ENCODE assay signal across 8 mouse cellular contexts in genomic region chr8:9977016-9977415, GRCm38 (mm10). TPM values are rescaled to one million over a fixed set of nuclear protein-coding genes. Genes with fewer than 3 reads are reported as not detected.
DNase-seq lines count a peak whose midpoint lies in the region; ATAC-seq and TF ChIP-seq lines count a peak whose summit lies in the region.

No protein-coding gene starts in this region.

- no peaks in the 10 kb centered on the region for H3K27me3 ChIP-seq in hindbrain, embryonic 11.5 days (ENCODE audit: control insufficient read depth, insufficient read depth, low read length)
- H3K27me3 ChIP-seq in liver, embryonic 11.5 days (replicated peaks; ENCODE audit: control insufficient read depth, insufficient read depth, low read length): no peaks in the 10 kb centered on the region
- H3K27me3 ChIP-seq in testis, adult 2 months (ENCODE audit: control insufficient read depth, insufficient read depth, low read length): no peaks in the 10 kb centered on the region

- H3K9me3 ChIP-seq in hindbrain, embryonic 11.5 days (ENCODE audit: control insufficient read depth, low read length): no peaks in the 10 kb centered on the region
- H3K9me3 ChIP-seq in liver, embryonic 11.5 days (ENCODE audit: control insufficient read depth, low read length): no peaks in the 10 kb centered on the region

- peak; percentile 8 to 21 for DNase-seq in cerebellum, adult 18-20 months
- DNase-seq in cerebellum, postnatal 4 days (ENCODE audit: low spot score in 2 of 2): no peak
- DNase-seq in 3134 (ENCODE audit: extremely low read depth, insufficient read length, low spot score): peak; percentile 6
- DNase-seq in cerebellum, postnatal 25 days: peak; percentile 11 to 19
- DNase-seq in hindbrain, embryonic 11.5 days (ENCODE audit: low spot score): peak; percentile 19
- no peak for DNase-seq in liver, embryonic 11.5 days (ENCODE audit: low spot score)
- no peak for DNase-seq in ovary, postnatal 10 days (ENCODE audit: low spot score)

- ATAC-seq in hindbrain, embryonic 11.5 days (ENCODE audit: low FRiP score): 0 out of 2 replicates have a peak, but pooled peaks have one; percentile 13
- ATAC-seq in liver, embryonic 11.5 days (replicated peaks; ENCODE audit: low FRiP score): no peak

- H3K4me1 ChIP-seq in hindbrain, embryonic 11.5 days (replicated peaks; ENCODE audit: control insufficient read depth, insufficient read depth, low read length): no peaks in the 10 kb centered on the region; the same call in 1 of the 2 replicates
- H3K4me1 ChIP-seq in liver, embryonic 11.5 days (replicated peaks; ENCODE audit: control insufficient read depth, insufficient read depth, low read length): peaks cover 16% of the 10 kb centered on the region
- peaks cover 9% of the 10 kb centered on the region for H3K4me1 ChIP-seq in testis, adult 2 months (ENCODE audit: control insufficient read depth, insufficient read depth, low read length)

- no peak for TF ChIP-seq POLR2A in testis, adult 2 months (IDR thresholded peaks at IDR 0.05; ENCODE audit: control insufficient read depth, low read depth, low read length)

- no peak for TF ChIP-seq CTCF in testis, adult 2 months (IDR thresholded peaks at IDR 0.05; ENCODE audit: control insufficient read depth, insufficient read depth, insufficient replicate concordance, low read depth, low read length)

- H3K27ac ChIP-seq in hindbrain, embryonic 11.5 days (ENCODE audit: low read depth, low read length): no peak overlapping the region
- H3K27ac ChIP-seq in liver, embryonic 11.5 days (ENCODE audit: low read depth, low read length): peak overlapping the region; percentile 64
- peak overlapping the region; percentile 87 for H3K27ac ChIP-seq in testis, adult 2 months (ENCODE audit: control insufficient read depth, insufficient read depth, low read depth, low read length)

- peak overlapping the region; percentile 31 for H3K4me2 ChIP-seq in hindbrain, embryonic 11.5 days (replicated peaks; ENCODE audit: low read depth, low read length)
- H3K4me2 ChIP-seq in liver, embryonic 11.5 days: peak overlapping the region; percentile 92

- peak overlapping the region; percentile 88 for H3K4me3 ChIP-seq in hindbrain, embryonic 11.5 days (ENCODE audit: low read depth, low read length)
- H3K4me3 ChIP-seq in liver, embryonic 11.5 days (ENCODE audit: low read depth, low read length): peak overlapping the region; percentile 87
- peak overlapping the region; percentile 98 for H3K4me3 ChIP-seq in testis, adult 2 months (ENCODE audit: control insufficient read depth, low read depth, low read length)

- H3K36me3 ChIP-seq in hindbrain, embryonic 11.5 days (ENCODE audit: control insufficient read depth, insufficient read depth, low read length): no peaks in the 10 kb centered on the region; the same call in 1 of the 2 replicates
- H3K36me3 ChIP-seq in liver, embryonic 11.5 days (ENCODE audit: control insufficient read depth, insufficient read depth, low read length): 0 out of 2 replicates have a peak, but pooled peaks cover 3% of the 10 kb centered on the region
- H3K36me3 ChIP-seq in testis, adult 2 months (ENCODE audit: control insufficient read depth, insufficient read depth, low read length): peaks cover 2% of the 10 kb centered on the region; the same call in 1 of the 2 replicates

- WGBS in hindbrain, embryonic 11.5 days: 49% methylated on average over 15 of the region's 15 CpGs
- WGBS in liver, embryonic 11.5 days: 41% methylated on average over 15 of the region's 15 CpGs

- peak overlapping the region; percentile 83 for H3K9ac ChIP-seq in hindbrain, embryonic 11.5 days (ENCODE audit: low read depth, low read length)
- peak overlapping the region; percentile 88 for H3K9ac ChIP-seq in liver, embryonic 11.5 days (ENCODE audit: low read depth, low read length)

RNA-seq across cellular contexts. Expression of gene Lig4, which starts 0.5 kb away (rescaled TPM):
- polyA plus RNA-seq in hindbrain, embryonic 11.5 days (2014; fragmentation: Nextera tagmentation; extraction: Ambion mirVana): 10.6 and 11.4 TPM in 2 replicates
- polyA plus RNA-seq in liver, embryonic 11.5 days (2014; fragmentation: Nextera tagmentation; extraction: Ambion mirVana): 3.6 and 3.7 TPM in 2 replicates
- polyA plus RNA-seq in testis, adult 2 months (2012; rRNA removed): 7.5 and 9.0 TPM in 2 replicates

RNA-seq across cellular contexts. Expression of gene Abhd13, which starts 0.5 kb away (rescaled TPM):
- 19.8 and 21.0 TPM in 2 replicates for polyA plus RNA-seq in hindbrain, embryonic 11.5 days (2014; fragmentation: Nextera tagmentation; extraction: Ambion mirVana)
- polyA plus RNA-seq in liver, embryonic 11.5 days (2014; fragmentation: Nextera tagmentation; extraction: Ambion mirVana): 10.9 and 12.8 TPM in 2 replicates
- 1.8 and 2.2 TPM in 2 replicates for polyA plus RNA-seq in testis, adult 2 months (2012; rRNA removed)

RNA-seq across cellular contexts. Expression of gene Tnfsf13b, which starts 29.3 kb away (rescaled TPM):
- polyA plus RNA-seq in hindbrain, embryonic 11.5 days (2014; fragmentation: Nextera tagmentation; extraction: Ambion mirVana): 0.36 and 0.47 TPM in 2 replicates
- 0.25 and 0.30 TPM in 2 replicates for polyA plus RNA-seq in liver, embryonic 11.5 days (2014; fragmentation: Nextera tagmentation; extraction: Ambion mirVana)
- polyA plus RNA-seq in testis, adult 2 months (2012; rRNA removed): 0.48 and 0.81 TPM in 2 replicates

Comparison
In these comparisons a context has a peak if more than half of its experiments do, and no peak if none do; other contexts are left out.
1. DNase-seq: peak in cerebellum, adult 18-20 months (2 of 2), 3134 (single experiment), cerebellum, postnatal 25 days (2 of 2) and hindbrain, embryonic 11.5 days (single experiment); none in cerebellum, postnatal 4 days (0 of 2), liver, embryonic 11.5 days (single experiment) and ovary, postnatal 10 days (single experiment).
2. Peak in every context shown above with its lines, with median percentiles within 50 percentile points of each other: H3K4me3 ChIP-seq.